Mouse (Mus musculus) neural tube, embryonic 13.5 days (tissue): ENCODE data around the gene Tcaf3. TPM values are rescaled to one million over a fixed set of nuclear protein-coding genes. Genes with fewer than 3 reads are reported as not detected.

Source experiments
- ATAC-seq: fragments of 200-750 bp; cut with Nextera tagmentation; 2 replicates; pipeline ENCODE4 v1.8.0; 2017; ENCODE audit warnings: low read depth, mild to moderate bottlenecking, moderate TSS enrichment, moderate library complexity
- H3K27ac ChIP-seq: fragments of 300-500 bp; sonication (generic); replicated peaks from 2 replicates; pipeline ENCODE4 v1.5.1; 2015; ENCODE audit warnings: moderate library complexity, mild to moderate bottlenecking, inconsistent platforms
- H3K27me3 ChIP-seq: fragments of 300-500 bp; sonication (generic); 2 replicates; pipeline ENCODE4 v1.6.1; 2015; ENCODE audit warnings: mild to moderate bottlenecking, inconsistent platforms
- H3K36me3 ChIP-seq: fragments of 300-500 bp; sonication (generic); 2 replicates; pipeline ENCODE4 v1.6.1; 2015; ENCODE audit warnings: mild to moderate bottlenecking, inconsistent platforms
- H3K4me1 ChIP-seq: fragments of 300-500 bp; sonication (generic); replicated peaks from 2 replicates; pipeline ENCODE4 v1.6.1; 2015; ENCODE audit warnings: inconsistent platforms
- H3K4me2 ChIP-seq: fragments of 300-500 bp; sonication (generic); 2 replicates; pipeline ENCODE4 v1.6.1; 2015; ENCODE audit warnings: inconsistent platforms, mild to moderate bottlenecking, moderate library complexity
- H3K4me3 ChIP-seq: fragments of 300-500 bp; sonication (generic); 2 replicates; pipeline ENCODE4 v1.5.1; 2015; ENCODE audit warnings: mild to moderate bottlenecking, inconsistent platforms
- H3K9ac ChIP-seq: fragments of 300-500 bp; sonication (generic); 2 replicates; pipeline ENCODE4 v1.6.1; 2015; ENCODE audit warnings: moderate library complexity, mild to moderate bottlenecking, inconsistent platforms
- H3K9me3 ChIP-seq: fragments of 300-500 bp; sonication (generic); 2 replicates; pipeline ENCODE4 v1.6.1; 2016; ENCODE audit warnings: inconsistent platforms
- WGBS: fragments of 180-500 bp; shearing (Covaris S2); methylation state at CpG from one replicate; pipeline ENCODE4 v1.1.7; 2015; 5-methylcytosine and 5-hydroxymethylcytosine counted together
- polyA plus RNA-seq: library from polyadenylated mRNA; unstranded; fragments of >200 nt; fragmentation: Nextera tagmentation; extraction: Ambion mirVana; gene quantifications from 2 replicates; pipeline ENCODE4 v1.2.1, GENCODE M21; 2015

The Tcaf3 gene
- polyA plus RNA-seq, 1 experiment from 2014 or later, result not detected

- H3K27me3 ChIP-seq, result no peaks in the 10 kb centered on the region
- H3K27ac ChIP-seq, result no peak overlapping the region
- H3K36me3 ChIP-seq, result no peaks in the 10 kb centered on the region
- WGBS, result 89% methylated on average over 1 of the region's 1 CpGs
- no peaks in the 10 kb centered on the region for H3K9me3 ChIP-seq
- no peak for ATAC-seq
- H3K4me3 ChIP-seq, result no peak overlapping the region
- H3K4me1 ChIP-seq, result no peaks in the 10 kb centered on the region
- H3K9ac ChIP-seq, result no peak overlapping the region
- H3K4me2 ChIP-seq, result no peak overlapping the region
These were observed 57.8 kb downstream of the Tcaf3 start for GRCm38 (mm10) chr6:42539711-42540110.

Other genes starting within 250 kb of the Tcaf3 start
- gene Zyx, start 248.1 kb downstream of the Tcaf3 start, polyA plus RNA-seq, result 56.4 and 56.5 TPM in 2 replicates
- 0.24 and 0.61 TPM in 2 replicates for gene Epha1, start 224.4 kb downstream of the Tcaf3 start, polyA plus RNA-seq
- gene Tas2r143, start 197.5 kb downstream of the Tcaf3 start, polyA plus RNA-seq, result not detected in 2 replicates
- not detected in 2 replicates for gene Tas2r135, start 192.3 kb downstream of the Tcaf3 start, polyA plus RNA-seq
- gene Tas2r126, start 163.2 kb downstream of the Tcaf3 start, polyA plus RNA-seq, result not detected in 2 replicates
- not detected in 2 replicates for gene Olfr458, start 132.5 kb downstream of the Tcaf3 start, polyA plus RNA-seq
- gene Olfr457, start 121.4 kb downstream of the Tcaf3 start, polyA plus RNA-seq, result not detected in 2 replicates
- gene Olfr456, start 110.5 kb downstream of the Tcaf3 start, polyA plus RNA-seq, result not detected in 2 replicates
- not detected in 2 replicates for gene Olfr455, start 50.1 kb downstream of the Tcaf3 start, polyA plus RNA-seq
- 2.6 and 3.0 TPM in 2 replicates for gene Tcaf2, start 47.6 kb upstream of the Tcaf3 start, polyA plus RNA-seq
- 203 and 209 TPM in 2 replicates for gene Tcaf1, start 112.4 kb upstream of the Tcaf3 start, polyA plus RNA-seq
- gene Olfr453, start 141.7 kb upstream of the Tcaf3 start, polyA plus RNA-seq, result not detected in 2 replicates
- gene Olfr38, start 158.7 kb upstream of the Tcaf3 start, polyA plus RNA-seq, result not detected in 2 replicates
- gene Olfr452, start 187.4 kb upstream of the Tcaf3 start, polyA plus RNA-seq, result not detected in 2 replicates
- not detected in 2 replicates for gene Olfr450, start 214.2 kb upstream of the Tcaf3 start, polyA plus RNA-seq
- gene Olfr449, start 236.7 kb upstream of the Tcaf3 start, polyA plus RNA-seq, result not detected in 2 replicates